Mouse (Mus musculus) heart, adult 8-10 months (tissue): Measurements from ENCODE around the gene Maml2. TPM values are rescaled to one million over a fixed set of nuclear protein-coding genes. Genes with fewer than 3 reads are reported as not detected.
A peak's percentile ranks its signal among the peaks of the same experiment; 100 is the strongest.

Experiments
- DNase-seq: peaks from one replicate; pipeline ENCODE4 v3.0.0; 2022; ENCODE audit warnings: low spot score
- total RNA-seq, 4 experiments: library from RNA; stranded (reverse); gene quantifications; 2 replicates each; pipeline ENCODE4 v1.2.4; 2022

Maml2 gene
- total RNA-seq, 4 experiments from 2014 or later = 5.0 to 6.1 (median 5.2) TPM

DNA sequence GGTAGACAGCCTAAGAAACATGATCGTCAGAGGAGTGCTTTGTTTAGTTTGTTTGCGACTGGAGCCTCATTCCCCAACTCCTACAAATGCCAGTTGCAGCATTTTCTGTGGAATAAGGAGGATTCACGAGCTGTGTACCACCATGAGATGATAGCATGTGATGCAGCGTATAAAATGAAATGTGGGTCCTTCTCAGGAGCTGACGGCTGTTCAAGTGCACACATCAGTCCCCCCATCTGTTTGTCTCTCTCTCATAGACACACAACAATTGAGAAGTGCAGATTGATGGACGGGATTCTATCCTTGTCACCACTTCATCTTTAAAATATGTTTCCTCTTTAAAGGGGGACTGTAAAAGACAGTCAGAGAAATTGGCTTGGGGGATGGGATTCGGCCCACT, 12.1 kb downstream of the Maml2 start:
- no peak for DNase-seq

GRCm38 (mm10) chr9:13310236-13310635, 12.5 kb downstream of the Maml2 start:
- no peak for DNase-seq

- DNase-seq = no peak
Measured at GRCm38 (mm10) chr9:13311094-13311493, 13.3 kb downstream of the Maml2 start.

- DNase-seq = no peak
Measured at GRCm38 (mm10) chr9:13313923-13314322, 16.2 kb downstream of the Maml2 start.

DNA sequence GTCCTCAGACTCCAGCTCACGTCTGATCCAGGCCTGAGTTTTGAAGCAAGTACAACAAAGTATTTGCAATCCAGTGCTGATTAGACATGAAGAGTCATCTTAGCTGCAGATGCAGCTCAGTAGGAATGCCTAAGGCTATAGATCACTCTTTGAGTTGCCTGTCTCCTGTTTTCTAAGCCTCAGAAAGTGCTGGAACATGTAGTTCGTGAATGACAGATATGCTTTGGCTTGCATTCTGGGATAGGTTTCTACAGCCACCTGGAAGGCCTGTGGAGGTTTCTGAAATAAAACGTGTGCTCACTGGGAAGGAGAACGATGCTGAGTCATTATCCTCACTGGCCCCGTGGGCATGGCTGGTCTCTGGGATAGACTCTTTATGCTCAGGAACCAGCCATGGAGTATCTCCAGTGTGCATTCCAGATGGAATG, 16.8 kb downstream of the Maml2 start:
- no peak for DNase-seq

GRCm38 (mm10) chr9:13315393-13315792, 17.6 kb downstream of the Maml2 start:
- no peak for DNase-seq

DNA sequence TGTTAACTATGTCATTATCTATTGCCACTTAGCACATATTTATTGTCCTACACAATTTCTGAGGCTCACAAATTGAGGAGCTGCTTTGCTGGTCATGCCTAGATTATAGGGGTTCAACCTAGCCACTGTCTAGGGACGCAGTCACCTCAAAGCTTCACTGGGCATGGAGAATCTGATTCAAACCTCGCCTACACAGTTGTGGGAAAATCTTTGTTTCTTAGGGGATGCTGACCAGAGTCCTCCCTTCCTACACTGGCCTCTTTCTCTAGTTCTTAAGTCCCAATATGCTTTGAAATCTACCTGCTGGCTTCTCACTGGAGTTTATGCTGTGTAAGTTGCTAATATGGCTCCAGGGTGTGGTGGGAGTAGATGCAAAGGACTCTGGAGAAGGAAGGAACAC, 21.8 kb downstream of the Maml2 start:
- DNase-seq = no peak

DNA sequence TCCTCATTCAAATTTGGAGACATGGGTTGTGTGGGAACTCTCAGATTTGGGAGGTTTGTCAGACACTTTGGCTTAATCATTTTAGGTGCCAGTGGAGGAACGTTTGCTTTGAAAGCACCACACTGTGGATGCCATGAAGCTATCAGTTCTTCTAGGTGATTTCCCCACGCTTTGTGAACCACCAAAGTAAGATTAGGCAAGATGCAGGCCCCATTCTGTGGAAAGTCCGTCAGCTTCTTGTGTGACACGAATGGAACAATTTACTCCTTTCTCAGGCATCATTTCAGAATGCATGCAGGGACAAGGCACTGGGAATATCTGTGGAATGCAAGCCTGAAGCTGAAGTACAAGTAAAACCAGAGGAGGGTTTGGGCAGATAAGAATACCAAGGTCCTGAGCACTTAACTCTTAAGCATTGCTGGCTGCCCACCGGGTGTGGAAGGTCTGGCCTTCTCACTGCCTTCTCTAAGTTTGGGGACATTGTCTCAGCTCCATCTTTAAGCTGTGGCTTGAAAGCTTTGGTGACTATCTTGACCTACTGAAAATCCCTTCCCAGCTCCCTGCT, 23.1 kb downstream of the Maml2 start:
- DNase-seq = no peak

DNA sequence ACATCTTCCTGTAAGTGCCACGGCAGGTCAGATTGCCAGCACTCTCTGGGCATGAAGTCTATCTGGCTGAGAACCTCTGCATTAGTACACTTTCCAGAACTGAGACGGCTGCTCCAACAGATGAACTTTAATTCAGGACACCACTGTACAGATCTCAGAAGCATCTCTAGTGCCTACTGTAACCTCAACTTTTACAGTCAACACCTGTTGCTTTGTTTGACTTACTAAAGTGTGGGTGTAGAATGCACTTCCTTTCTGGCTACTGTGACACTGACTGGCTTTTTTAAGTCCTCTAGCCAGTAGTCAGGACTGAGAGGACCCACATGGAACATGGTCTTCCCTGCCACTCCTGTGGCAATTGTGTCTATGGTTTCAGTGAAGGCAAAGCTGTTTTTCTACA, 25.3 kb downstream of the Maml2 start:
- DNase-seq = no peak

GRCm38 (mm10) chr9:13323612-13324011, 25.9 kb downstream of the Maml2 start:
- DNase-seq = peak; percentile 37

DNA sequence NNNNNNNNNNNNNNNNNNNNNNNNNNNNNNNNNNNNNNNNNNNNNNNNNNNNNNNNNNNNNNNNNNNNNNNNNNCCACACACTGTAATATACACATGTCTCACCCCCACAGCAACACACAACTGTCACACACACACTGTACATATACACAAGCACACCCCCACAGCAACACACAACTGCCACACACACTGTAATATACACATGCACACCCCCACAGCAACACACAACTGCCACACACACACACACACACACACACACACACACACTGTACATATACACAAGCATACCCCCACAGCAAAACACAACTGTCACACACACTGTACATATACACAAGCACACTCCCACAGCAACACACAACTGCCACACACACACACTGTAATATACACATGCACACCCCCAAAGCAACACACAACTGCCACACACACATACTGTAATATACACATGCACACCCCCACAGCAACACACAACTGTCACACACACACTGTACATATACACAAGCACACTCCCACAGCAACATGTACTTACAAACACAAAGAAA, 116.5 kb downstream of the Maml2 start:
- no peak for DNase-seq

GRCm38 (mm10) chr9:13425031-13425940, 127.5 kb downstream of the Maml2 start:
- DNase-seq = peak; percentile 80

GRCm38 (mm10) chr9:13429477-13430125, 131.8 kb downstream of the Maml2 start:
- DNase-seq = no peak

GRCm38 (mm10) chr9:13430302-13430701, 132.5 kb downstream of the Maml2 start:
- peak; percentile 53 for DNase-seq

GRCm38 (mm10) chr9:13430744-13431143, 133.0 kb downstream of the Maml2 start:
- no peak for DNase-seq

- DNase-seq = no peak
Measured at GRCm38 (mm10) chr9:13431646-13432045, 133.9 kb downstream of the Maml2 start.

DNA sequence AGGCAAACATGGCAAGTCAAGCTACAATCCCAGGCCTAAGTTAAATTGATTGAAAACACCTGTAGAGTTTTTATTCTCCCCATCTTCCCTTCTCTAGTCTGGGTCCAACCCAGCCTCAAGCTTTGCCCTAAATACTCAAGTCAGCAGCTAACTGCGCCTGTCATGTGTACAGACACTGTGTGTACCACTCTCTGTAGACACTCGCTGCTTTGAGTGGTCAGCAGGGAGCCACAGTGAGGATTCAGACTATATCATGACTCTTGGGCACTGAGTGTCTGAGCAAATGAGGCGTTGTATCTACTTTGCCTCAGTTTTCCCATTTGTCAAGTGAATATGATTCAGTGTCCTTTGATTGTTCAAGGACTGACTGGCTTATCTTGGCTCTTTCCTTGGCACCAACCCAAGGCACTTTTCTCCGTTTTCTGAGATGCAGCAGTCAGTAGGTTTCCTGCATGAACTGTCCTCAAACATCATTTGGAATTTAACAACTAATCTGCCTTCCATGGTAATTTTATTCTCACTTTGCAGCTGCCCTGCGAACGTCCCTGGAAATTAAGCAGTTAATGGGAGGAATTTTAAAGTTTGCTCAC, 135.8 kb downstream of the Maml2 start:
- no peak for DNase-seq

GRCm38 (mm10) chr9:13440911-13441310, 143.2 kb downstream of the Maml2 start:
- no peak for DNase-seq

- peak; percentile 51 for DNase-seq
Measured at GRCm38 (mm10) chr9:13442012-13442735, 144.4 kb downstream of the Maml2 start.

DNA sequence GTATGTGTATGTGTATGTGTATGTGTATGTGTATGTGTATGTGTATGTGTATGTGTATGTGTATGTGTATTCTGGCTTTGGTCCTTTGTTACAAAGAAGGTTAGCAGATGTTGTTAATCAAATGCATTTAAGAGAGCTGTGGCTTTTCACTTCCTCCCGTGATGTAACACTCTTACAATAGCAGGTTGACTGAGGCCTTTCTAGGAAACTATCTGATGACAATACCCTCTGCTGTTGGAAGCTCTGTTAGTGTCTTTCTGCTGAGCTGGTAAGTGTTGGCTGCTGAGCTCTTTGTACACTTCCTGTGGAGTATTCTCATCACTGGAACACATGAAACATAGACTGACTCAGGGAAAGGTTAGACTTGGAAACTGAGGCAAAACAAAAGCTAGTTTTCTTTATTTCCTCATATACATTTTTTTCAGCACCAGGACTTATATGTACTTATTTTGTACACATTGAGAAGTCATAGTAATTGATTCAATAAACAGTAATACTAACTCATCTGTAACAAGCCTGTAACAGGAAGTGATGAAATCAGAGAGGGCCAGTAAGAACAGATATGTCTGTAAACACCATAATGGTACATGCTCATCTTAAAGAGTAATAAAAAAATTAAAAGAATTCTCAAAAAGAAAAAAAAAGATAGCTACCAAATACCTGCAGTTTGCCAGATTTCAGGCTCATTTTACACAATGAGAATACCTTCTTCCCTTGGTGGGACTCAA, 145.9 kb downstream of the Maml2 start:
- peak; percentile 53 for DNase-seq

DNA sequence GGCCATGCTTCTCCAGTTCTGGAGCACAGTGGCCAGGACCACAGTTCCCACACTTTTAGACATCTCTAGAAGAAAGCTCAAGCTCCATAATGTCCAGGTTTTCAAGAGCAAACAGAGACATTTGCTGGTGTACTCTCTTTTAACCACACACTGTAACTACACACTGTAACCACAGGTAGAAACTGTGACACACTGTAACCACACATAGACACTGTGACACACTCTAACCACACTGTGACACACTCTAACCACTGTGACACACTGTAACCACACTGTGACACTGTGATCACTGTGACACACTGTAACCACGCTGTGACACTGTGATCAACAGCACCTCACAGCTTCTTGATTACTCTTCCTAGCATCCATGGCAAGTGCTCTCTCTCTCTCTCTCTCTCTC, 148.5 kb downstream of the Maml2 start:
- DNase-seq = no peak
